Comparison of ENCODE assay signal across 28 mouse cellular contexts in genomic region chr2:13134890-13135289, GRCm38 (mm10).
"Had no signal": no experiment of that assay in that cellular context is flagged by ENCODE, and none has a peak within 500 bp of the region (broad histone marks: within the 10 kb centered on the region; RNA-seq: fewer than 3 reads in every experiment).

No protein-coding gene starts in this region.

- H3K4me3 ChIP-seq: embryonic facial prominence, embryonic 10.5 days; embryonic facial prominence, embryonic 12.5 days; embryonic facial prominence, embryonic 13.5 days; embryonic facial prominence, embryonic 15.5 days; erythroblast, embryonic 14.5 days; forebrain, embryonic 10.5 days; forebrain, embryonic 12.5 days; forebrain, embryonic 13.5 days; forebrain, embryonic 15.5 days; gastrocnemius, adult 2 months had no signal

- H3K4me2 ChIP-seq: embryonic facial prominence, embryonic 12.5 days; embryonic facial prominence, embryonic 13.5 days; embryonic facial prominence, embryonic 15.5 days; forebrain, embryonic 12.5 days; forebrain, embryonic 13.5 days; forebrain, embryonic 15.5 days had no signal

- H3K27me3 ChIP-seq: embryonic facial prominence, embryonic 12.5 days; embryonic facial prominence, embryonic 13.5 days; embryonic facial prominence, embryonic 15.5 days; forebrain, embryonic 12.5 days; forebrain, embryonic 13.5 days; forebrain, embryonic 15.5 days had no signal

- H3K9ac ChIP-seq: embryonic facial prominence, embryonic 12.5 days; embryonic facial prominence, embryonic 13.5 days; embryonic facial prominence, embryonic 15.5 days; forebrain, embryonic 12.5 days; forebrain, embryonic 13.5 days; forebrain, embryonic 15.5 days; forebrain, postnatal 0 days had no signal

- H3K9me3 ChIP-seq: embryonic facial prominence, embryonic 10.5 days; embryonic facial prominence, embryonic 12.5 days; embryonic facial prominence, embryonic 13.5 days; embryonic facial prominence, embryonic 15.5 days; forebrain, embryonic 10.5 days; forebrain, embryonic 12.5 days; forebrain, embryonic 13.5 days; forebrain, embryonic 15.5 days had no signal

- H3K27ac ChIP-seq: embryonic facial prominence, embryonic 10.5 days; embryonic facial prominence, embryonic 12.5 days; embryonic facial prominence, embryonic 13.5 days; embryonic facial prominence, embryonic 15.5 days; forebrain, embryonic 10.5 days; forebrain, embryonic 12.5 days; forebrain, embryonic 13.5 days; forebrain, embryonic 15.5 days; gastrocnemius, adult 2 months had no signal

- H3K36me3 ChIP-seq: embryonic facial prominence, embryonic 10.5 days; embryonic facial prominence, embryonic 12.5 days; embryonic facial prominence, embryonic 13.5 days; embryonic facial prominence, embryonic 15.5 days; forebrain, embryonic 10.5 days; forebrain, embryonic 12.5 days; forebrain, embryonic 15.5 days had no signal

- DNase-seq: cerebellum, adult 18-20 months; cerebellum, adult 2 months; cerebellum, adult 8-10 months; cerebellum, adult 9-10 months; cerebellum, adult 9-11 months; cerebellum, postnatal 10 days; cerebellum, postnatal 14 days; cerebellum, postnatal 25 days; cerebellum, postnatal 36 days; embryo, embryonic 11 days; forebrain, postnatal 0 days; gastrocnemius, adult 2 months; gastrocnemius, postnatal 10 days; gastrocnemius, postnatal 14 days; gastrocnemius, postnatal 25 days; gastrocnemius, postnatal 36 days; heart, adult 11 months had no signal

- H3K4me1 ChIP-seq: embryonic facial prominence, embryonic 12.5 days; embryonic facial prominence, embryonic 13.5 days; embryonic facial prominence, embryonic 15.5 days; forebrain, embryonic 13.5 days; forebrain, embryonic 15.5 days had no signal

- ATAC-seq: forebrain, embryonic 13.5 days; forebrain, embryonic 14.5 days; forebrain, embryonic 15.5 days; forebrain, embryonic 16.5 days; forebrain, postnatal 0 days had no signal
